Mouse (Mus musculus): ENCODE data around the gene Prdm2. TPM values are rescaled to one million over a fixed set of nuclear protein-coding genes. Genes with fewer than 3 reads are reported as not detected.
A peak's percentile ranks its signal among the peaks of the same experiment; 100 is the strongest.

Prdm2 gene
- polyA plus RNA-seq, 1 experiment from 2014 or later: 7.9 TPM

GRCm38 (mm10) chr4:143090551-143090950 lies 122.2 kb downstream of the Prdm2 start:
- ATAC-seq (no peak), DNase-seq (ENCODE audit: low spot score) (no peak)
- Histone ChIP-seq H3K9ac (replicated peaks; ENCODE audit: low read depth) (no peak overlapping the region), H3K36me3 (ENCODE audit: insufficient read depth, low read length) (no peaks in the 10 kb centered on the region), H3K27me3 (replicated peaks; ENCODE audit: insufficient read depth, low read length) (no peaks in the 10 kb centered on the region), H3K27ac (ENCODE audit: low read length) (no peak overlapping the region), H3K4me1 (ENCODE audit: insufficient read depth, low read depth, low read length) (no peaks in the 10 kb centered on the region), H3K4me3 (ENCODE audit: low read depth, low read length) (no peak overlapping the region), H3K4me2 (replicated peaks; ENCODE audit: low read depth, low read length) (no peak overlapping the region), H3K9me3 (ENCODE audit: low read length) (no peaks in the 10 kb centered on the region)
- WGBS: 96% methylated on average over 3 of the region's 3 CpGs
- no peak for TF ChIP-seq EP300 (IDR thresholded peaks at IDR 0.05)
- no peak for TF ChIP-seq CTCF (IDR thresholded peaks at IDR 0.05)

DNA sequence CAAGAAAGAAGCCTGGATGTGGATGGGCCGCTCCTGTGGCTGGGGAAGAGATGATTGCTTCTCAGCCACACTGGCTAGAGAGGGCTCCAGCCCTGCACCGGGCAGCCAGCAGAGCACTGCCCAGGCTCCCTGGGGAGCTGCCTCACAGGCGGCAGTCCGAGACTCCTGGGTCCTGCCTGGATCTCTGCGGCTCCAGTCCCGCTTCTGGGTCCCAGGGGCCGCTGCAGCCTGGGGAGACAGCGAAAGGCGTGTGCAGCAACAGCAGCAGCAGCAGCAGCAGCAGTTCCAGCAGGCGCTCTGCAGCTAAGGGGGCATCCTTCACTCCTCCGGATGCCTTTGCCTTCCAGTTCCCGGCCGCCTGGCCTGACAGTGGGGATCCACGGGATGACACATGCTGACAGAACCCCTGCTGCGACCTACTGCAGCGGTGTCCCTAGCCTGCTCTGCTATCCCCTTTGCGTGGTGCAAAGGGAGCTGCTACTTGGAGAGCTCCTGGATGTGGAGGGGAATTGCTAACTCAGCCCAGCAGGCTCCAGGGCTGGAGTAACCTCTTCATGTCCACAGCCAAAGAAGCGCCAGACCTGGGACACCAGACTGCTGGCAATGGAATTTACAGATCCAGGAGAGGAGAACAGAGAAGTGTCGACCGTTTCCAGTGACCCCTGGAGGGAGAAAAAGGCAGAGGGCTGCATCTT lies 138.6 kb downstream of the Prdm2 start:
- Histone ChIP-seq H3K36me3 (ENCODE audit: insufficient read depth, low read length) (no peaks in the 10 kb centered on the region), H3K9me3 (ENCODE audit: low read length) (no peaks in the 10 kb centered on the region), H3K27ac (ENCODE audit: low read length) (no peak overlapping the region), H3K4me2 (replicated peaks; ENCODE audit: low read depth, low read length) (no peak overlapping the region), H3K27me3 (replicated peaks; ENCODE audit: insufficient read depth, low read length) (no peaks in the 10 kb centered on the region), H3K4me3 (ENCODE audit: low read depth, low read length) (no peak overlapping the region), H3K4me1 (ENCODE audit: insufficient read depth, low read depth, low read length) (no peaks in the 10 kb centered on the region), H3K9ac (replicated peaks; ENCODE audit: low read depth) (no peak overlapping the region)
- peak; percentile 7 for DNase-seq (ENCODE audit: low spot score)
- 3% methylated on average over 20 of the region's 20 CpGs for WGBS
- TF ChIP-seq CTCF (IDR thresholded peaks at IDR 0.05): peak; percentile 42
- TF ChIP-seq EP300 (IDR thresholded peaks at IDR 0.05): no peak
- no peak for ATAC-seq

DNA sequence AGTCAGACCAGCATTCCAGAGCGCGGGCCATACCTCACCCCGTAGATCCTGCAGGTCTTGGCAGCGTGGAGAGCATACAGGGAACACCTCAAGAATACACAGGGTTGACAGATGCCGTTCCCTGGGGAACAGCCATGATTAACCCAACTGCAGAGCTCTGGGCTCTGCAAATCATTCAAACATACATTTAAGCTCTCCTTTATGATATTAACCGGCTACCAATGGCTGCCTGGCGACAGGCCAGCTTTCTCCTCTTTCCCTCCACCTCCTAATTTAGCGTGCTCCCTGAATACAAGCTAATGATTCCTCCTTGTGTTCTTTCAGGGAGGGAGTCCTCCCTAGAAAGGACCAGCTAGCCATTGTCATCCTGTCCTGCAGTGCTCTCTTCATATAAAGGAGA lies 141.0 kb downstream of the Prdm2 start:
- Histone ChIP-seq H3K27me3 (replicated peaks; ENCODE audit: insufficient read depth, low read length) (no peaks in the 10 kb centered on the region), H3K4me3 (ENCODE audit: low read depth, low read length) (no peak overlapping the region), H3K9ac (replicated peaks; ENCODE audit: low read depth) (no peak overlapping the region), H3K4me1 (ENCODE audit: insufficient read depth, low read depth, low read length) (no peaks in the 10 kb centered on the region), H3K36me3 (ENCODE audit: insufficient read depth, low read length) (no peaks in the 10 kb centered on the region), H3K27ac (ENCODE audit: low read length) (no peak overlapping the region), H3K4me2 (replicated peaks; ENCODE audit: low read depth, low read length) (no peak overlapping the region), H3K9me3 (ENCODE audit: low read length) (no peaks in the 10 kb centered on the region)
- WGBS: 43% methylated on average over 8 of the region's 8 CpGs
- no peak for ATAC-seq
- no peak for DNase-seq (ENCODE audit: low spot score)
- no peak for TF ChIP-seq EP300 (IDR thresholded peaks at IDR 0.05)
- TF ChIP-seq CTCF (IDR thresholded peaks at IDR 0.05): no peak

- TF ChIP-seq EP300 (IDR thresholded peaks at IDR 0.05) (no peak), CTCF (IDR thresholded peaks at IDR 0.05) (no peak)
- Histone ChIP-seq H3K4me3 (ENCODE audit: low read depth, low read length) (no peak overlapping the region), H3K4me2 (replicated peaks; ENCODE audit: low read depth, low read length) (no peak overlapping the region), H3K4me1 (ENCODE audit: insufficient read depth, low read depth, low read length) (no peaks in the 10 kb centered on the region), H3K27ac (ENCODE audit: low read length) (no peak overlapping the region), H3K27me3 (replicated peaks; ENCODE audit: insufficient read depth, low read length) (no peaks in the 10 kb centered on the region), H3K9ac (replicated peaks; ENCODE audit: low read depth) (no peak overlapping the region), H3K36me3 (ENCODE audit: insufficient read depth, low read length) (no peaks in the 10 kb centered on the region), H3K9me3 (ENCODE audit: low read length) (no peaks in the 10 kb centered on the region)
- 73% methylated on average over 9 of the region's 9 CpGs for WGBS
- ATAC-seq (no peak), DNase-seq (ENCODE audit: low spot score) (no peak)
Measured at GRCm38 (mm10) chr4:143067006-143067405, 145.8 kb downstream of the Prdm2 start.

GRCm38 (mm10) chr4:143058765-143059344 lies 153.9 kb downstream of the Prdm2 start:
- Histone ChIP-seq H3K9me3 (ENCODE audit: low read length) (no peaks in the 10 kb centered on the region), H3K4me1 (ENCODE audit: insufficient read depth, low read depth, low read length) (no peaks in the 10 kb centered on the region), H3K27me3 (replicated peaks; ENCODE audit: insufficient read depth, low read length) (no peaks in the 10 kb centered on the region), H3K4me3 (ENCODE audit: low read depth, low read length) (no peak overlapping the region), H3K27ac (ENCODE audit: low read length) (no peak overlapping the region), H3K4me2 (replicated peaks; ENCODE audit: low read depth, low read length) (no peak overlapping the region), H3K9ac (replicated peaks; ENCODE audit: low read depth) (no peak overlapping the region), H3K36me3 (ENCODE audit: insufficient read depth, low read length) (no peaks in the 10 kb centered on the region)
- 80% methylated on average over 12 of the region's 12 CpGs for WGBS
- ATAC-seq: no peak
- TF ChIP-seq CTCF (IDR thresholded peaks at IDR 0.05): no peak
- no peak for DNase-seq (ENCODE audit: low spot score)

Small RNA genes within 50 kb of the gene (microRNA-seq; reads per million reads assigned to microRNA genes)
- 2.4 reads per million, percentile 2 among the genes with 10 or more reads in this experiment for gene Mir7021

Other genes starting within 250 kb of the Prdm2 start
- gene Pdpn, start 86.6 kb upstream of the Prdm2 start, polyA plus RNA-seq (2015; fragmentation: Nextera tagmentation; extraction: Ambion mirVana): 118 and 142 TPM in 2 replicates
- gene Lrrc38, start 136.8 kb upstream of the Prdm2 start, polyA plus RNA-seq (2015; fragmentation: Nextera tagmentation; extraction: Ambion mirVana): not detected in 2 replicates
- not detected in 2 replicates for gene Pramel1, start 181.4 kb upstream of the Prdm2 start, polyA plus RNA-seq (2015; fragmentation: Nextera tagmentation; extraction: Ambion mirVana)
- gene Pramef8, start 199.4 kb upstream of the Prdm2 start, polyA plus RNA-seq (2015; fragmentation: Nextera tagmentation; extraction: Ambion mirVana): 9.2 and 10.2 TPM in 2 replicates
- not detected in 2 replicates for gene Oog4, start 237.3 kb upstream of the Prdm2 start, polyA plus RNA-seq (2015; fragmentation: Nextera tagmentation; extraction: Ambion mirVana)

Measured in lung, postnatal 0 days (tissue).